Mouse (Mus musculus): ENCODE results near the gene Rhd. TPM values are rescaled to one million over a fixed set of nuclear protein-coding genes. Genes with fewer than 3 reads are reported as not detected.
A peak's percentile ranks its signal among the peaks of the same experiment; 100 is the strongest.

Rhd gene
- total and polyA plus RNA-seq, 2 experiments from 2014 or later: 0.19 to 0.70 TPM

DNA sequence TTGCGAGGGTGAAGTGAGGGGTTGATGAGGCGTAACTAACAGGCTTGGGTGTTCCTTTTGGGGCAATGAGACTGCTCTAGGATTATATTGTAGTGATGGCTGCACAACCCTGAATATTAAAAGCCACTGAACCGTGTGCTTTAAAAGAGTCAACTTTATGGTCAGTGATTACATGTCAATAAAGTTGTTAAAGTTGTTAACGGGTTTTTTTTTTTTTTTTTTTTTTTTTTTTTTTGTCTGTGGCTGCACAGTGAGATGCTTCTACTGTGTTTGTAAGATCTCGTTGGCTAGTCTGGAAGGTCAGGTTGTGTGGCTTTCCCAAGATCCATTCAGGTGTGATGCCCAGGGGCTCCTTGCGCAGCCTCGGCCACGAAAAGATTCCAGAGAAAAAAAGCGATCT is 75.6 kb downstream of the Rhd start:
- no peaks in the 10 kb centered on the region; the same call in 1 of the 2 replicates for H3K27me3 ChIP-seq (ENCODE audit: insufficient read depth, low read length)
- H3K9me3 ChIP-seq (ENCODE audit: low read length): no peaks in the 10 kb centered on the region
- H3K4me1 ChIP-seq (ENCODE audit: insufficient read depth): no peaks in the 10 kb centered on the region
- DNase-seq (no peak), ATAC-seq (no peak)
- H3K4me3 ChIP-seq (ENCODE audit: low read depth, low read length): no peak overlapping the region
- no peak for TF ChIP-seq CTCF (IDR thresholded peaks at IDR 0.05; ENCODE audit: low read depth)
- WGBS: 50% methylated on average over 9 of the region's 9 CpGs
- no peak overlapping the region for H3K27ac ChIP-seq (ENCODE audit: low read depth, low read length)
- peaks cover 27% of the 10 kb centered on the region for H3K36me3 ChIP-seq (ENCODE audit: insufficient read depth)
- no peak overlapping the region for H3K4me2 ChIP-seq (ENCODE audit: low read depth)
- no peak overlapping the region for H3K9ac ChIP-seq

DNA sequence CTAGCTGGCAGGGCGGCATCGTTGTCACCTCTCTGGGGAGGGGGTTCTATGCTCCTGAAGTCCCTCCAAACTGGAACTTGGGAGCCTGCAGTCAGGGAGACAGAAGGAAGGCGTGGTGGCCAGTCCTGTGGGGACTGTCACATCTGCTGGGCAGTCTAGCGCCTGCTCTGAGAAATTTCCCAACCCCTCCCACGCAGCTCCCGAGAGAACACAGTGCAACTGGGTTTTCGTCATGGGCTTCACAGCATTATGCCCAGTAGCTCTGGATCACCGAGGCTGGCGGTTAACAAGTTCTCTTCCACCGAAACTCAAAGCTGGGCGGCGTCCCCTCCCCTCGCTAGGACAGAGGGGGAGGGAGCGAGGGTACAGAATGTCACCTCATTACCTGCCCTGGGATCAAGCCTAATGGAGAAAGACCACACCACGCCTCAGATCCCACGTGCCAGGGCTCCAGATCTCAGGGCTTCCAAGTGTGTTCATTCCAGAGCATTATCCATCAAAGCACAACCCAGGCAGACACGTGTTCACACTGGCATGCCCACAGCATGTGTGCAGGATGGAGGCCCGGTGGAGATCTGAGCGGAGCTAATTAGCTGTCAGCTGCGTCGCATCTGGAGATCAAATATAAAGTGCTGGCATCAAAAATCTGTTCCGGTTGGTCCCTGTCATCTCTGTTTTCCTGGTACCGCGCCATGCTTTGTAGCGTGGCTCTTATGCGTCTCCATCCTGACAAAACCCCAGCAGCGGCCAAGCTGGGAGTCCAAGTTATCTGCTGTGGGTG is 79.6 kb downstream of the Rhd start:
- WGBS: 40% methylated on average over 27 of the region's 27 CpGs
- Histone ChIP-seq H3K27ac (ENCODE audit: low read depth, low read length) (no peak overlapping the region), H3K4me2 (ENCODE audit: low read depth) (no peak overlapping the region), H3K27me3 (ENCODE audit: insufficient read depth, low read length) (no peaks in the 10 kb centered on the region; the same call in 1 of the 2 replicates), H3K9ac (no peak overlapping the region), H3K9me3 (ENCODE audit: low read length) (no peaks in the 10 kb centered on the region), H3K36me3 (ENCODE audit: insufficient read depth) (no peaks in the 10 kb centered on the region), H3K4me1 (ENCODE audit: insufficient read depth) (peaks cover 4% of the 10 kb centered on the region), H3K4me3 (ENCODE audit: low read depth, low read length) (no peak overlapping the region)
- ATAC-seq (peak; percentile 76), DNase-seq (peak; percentile 41)
- no peak for TF ChIP-seq CTCF (IDR thresholded peaks at IDR 0.05; ENCODE audit: low read depth)

Other genes with a start within 250 kb of the Rhd start
- 8.3 and 9.9 TPM in 2 replicates for gene Man1c1, start 160.2 kb upstream of the Rhd start, total RNA-seq (2014; rRNA removed)
- gene Man1c1, start 160.2 kb upstream of the Rhd start, polyA plus RNA-seq (2015; fragmentation: Nextera tagmentation; extraction: Ambion mirVana): 1.7 and 2.4 TPM in 2 replicates
- 1.2 and 1.7 TPM in 2 replicates for gene Ldlrap1, start 96.5 kb upstream of the Rhd start, total RNA-seq (2014; rRNA removed)
- 2.3 TPM in 2 replicates for gene Ldlrap1, start 96.5 kb upstream of the Rhd start, polyA plus RNA-seq (2015; fragmentation: Nextera tagmentation; extraction: Ambion mirVana)
- gene Maco1, start 11.2 kb upstream of the Rhd start, total RNA-seq (2014; rRNA removed): 84.2 and 103 TPM in 2 replicates
- 55.1 and 78.4 TPM in 2 replicates for gene Maco1, start 11.2 kb upstream of the Rhd start, polyA plus RNA-seq (2015; fragmentation: Nextera tagmentation; extraction: Ambion mirVana)
- 165 and 174 TPM in 2 replicates for gene Tmem50a, start 50.5 kb downstream of the Rhd start, total RNA-seq (2014; rRNA removed)
- gene Tmem50a, start 50.5 kb downstream of the Rhd start, polyA plus RNA-seq (2015; fragmentation: Nextera tagmentation; extraction: Ambion mirVana): 200 and 248 TPM in 2 replicates
- 93.3 and 95.4 TPM in 2 replicates for gene Rsrp1, start 59.1 kb downstream of the Rhd start, total RNA-seq (2014; rRNA removed)
- gene Rsrp1, start 59.1 kb downstream of the Rhd start, polyA plus RNA-seq (2015; fragmentation: Nextera tagmentation; extraction: Ambion mirVana): 180 and 225 TPM in 2 replicates
- gene Syf2, start 66.4 kb downstream of the Rhd start, total RNA-seq (2014; rRNA removed): 53.3 and 64.9 TPM in 2 replicates
- 75.0 and 84.9 TPM in 2 replicates for gene Syf2, start 66.4 kb downstream of the Rhd start, polyA plus RNA-seq (2015; fragmentation: Nextera tagmentation; extraction: Ambion mirVana)